Mouse (Mus musculus) ES-Bruce4 (cell line): ENCODE data around the gene Rassf5.

Experiments used
- CTCF ChIP-seq: IDR thresholded peaks from one replicate; pipeline ENCODE4 v1.8.1; 2011; ENCODE audit warnings: low read depth, low read length
- POLR2A ChIP-seq: IDR thresholded peaks from one replicate; pipeline ENCODE4 v1.8.1; 2011; ENCODE audit warnings: low read length; ENCODE audit not compliant: insufficient read depth

- peak; percentile 71 for TF ChIP-seq CTCF
- no peak for TF ChIP-seq POLR2A
These were observed 37.5 kb downstream of the Rassf5 start for GRCm38 (mm10) chr1:131207531-131207930.
